Mouse (Mus musculus) neural tube, embryonic 11.5 days (tissue): ENCODE data around the gene Car6. TPM values are rescaled to one million over a fixed set of nuclear protein-coding genes. Genes with fewer than 3 reads are reported as not detected.

Source experiments
- ATAC-seq: fragments of 200-750 bp; cut with Nextera tagmentation; 2 replicates; pipeline ENCODE4 v1.8.0; 2017; ENCODE audit warnings: moderate number of reproducible peaks, mild to moderate bottlenecking, moderate TSS enrichment, moderate library complexity; ENCODE audit not compliant: insufficient read depth, low FRiP score, low TSS enrichment
- DNase-seq: peaks from one replicate; pipeline ENCODE4 v3.0.0-alpha.2; 2015; ENCODE audit warnings: low spot score
- H3K27ac ChIP-seq: fragments of 300-500 bp; sonication (generic); 2 replicates; pipeline ENCODE4 v1.5.1; 2014; ENCODE audit warnings: low read depth, mild to moderate bottlenecking, low read length
- H3K27me3 ChIP-seq: fragments of 300-500 bp; sonication (generic); 2 replicates; pipeline ENCODE4 v1.6.1; 2014; ENCODE audit warnings: mild to moderate bottlenecking, low read length, mixed read lengths; ENCODE audit not compliant: control insufficient read depth, insufficient read depth
- H3K36me3 ChIP-seq: fragments of 300-500 bp; sonication (generic); 2 replicates; pipeline ENCODE4 v1.6.1; 2014; ENCODE audit warnings: mild to moderate bottlenecking, low read length, moderate library complexity, mixed read lengths; ENCODE audit not compliant: control insufficient read depth, insufficient read depth
- H3K4me1 ChIP-seq: fragments of 300-500 bp; sonication (generic); 2 replicates; pipeline ENCODE4 v1.6.1; 2014; ENCODE audit warnings: low read length, mixed read lengths; ENCODE audit not compliant: control insufficient read depth, insufficient read depth
- H3K4me2 ChIP-seq: fragments of 300-500 bp; sonication (generic); 2 replicates; pipeline ENCODE4 v1.6.1; 2014; ENCODE audit warnings: low read depth, mild to moderate bottlenecking, moderate library complexity
- H3K4me3 ChIP-seq: fragments of 300-500 bp; sonication (generic); 2 replicates; pipeline ENCODE4 v1.5.1; 2014; ENCODE audit warnings: low read depth, low read length
- H3K9ac ChIP-seq: fragments of 300-500 bp; sonication (generic); 2 replicates; pipeline ENCODE4 v1.6.1; 2014; ENCODE audit warnings: mild to moderate bottlenecking, low read length
- H3K9me3 ChIP-seq: fragments of 300-500 bp; sonication (generic); 2 replicates; pipeline ENCODE4 v1.6.1; 2016; ENCODE audit warnings: low read length; ENCODE audit not compliant: control insufficient read depth
- WGBS: fragments of 180-500 bp; shearing (Covaris S2); extraction: QIAGEN DNeasy Blood & Tissue Kit; methylation state at CpG from one replicate; pipeline ENCODE4 v1.1.7; 2014; 5-methylcytosine and 5-hydroxymethylcytosine counted together
- polyA plus RNA-seq: library from polyadenylated mRNA; unstranded; fragments of >200 nt; fragmentation: Nextera tagmentation; extraction: Ambion mirVana; gene quantifications from 2 replicates; pipeline ENCODE4 v1.2.1, GENCODE M21; 2014

The Car6 gene
- polyA plus RNA-seq, 1 experiment from 2014 or later: not detected

DNA sequence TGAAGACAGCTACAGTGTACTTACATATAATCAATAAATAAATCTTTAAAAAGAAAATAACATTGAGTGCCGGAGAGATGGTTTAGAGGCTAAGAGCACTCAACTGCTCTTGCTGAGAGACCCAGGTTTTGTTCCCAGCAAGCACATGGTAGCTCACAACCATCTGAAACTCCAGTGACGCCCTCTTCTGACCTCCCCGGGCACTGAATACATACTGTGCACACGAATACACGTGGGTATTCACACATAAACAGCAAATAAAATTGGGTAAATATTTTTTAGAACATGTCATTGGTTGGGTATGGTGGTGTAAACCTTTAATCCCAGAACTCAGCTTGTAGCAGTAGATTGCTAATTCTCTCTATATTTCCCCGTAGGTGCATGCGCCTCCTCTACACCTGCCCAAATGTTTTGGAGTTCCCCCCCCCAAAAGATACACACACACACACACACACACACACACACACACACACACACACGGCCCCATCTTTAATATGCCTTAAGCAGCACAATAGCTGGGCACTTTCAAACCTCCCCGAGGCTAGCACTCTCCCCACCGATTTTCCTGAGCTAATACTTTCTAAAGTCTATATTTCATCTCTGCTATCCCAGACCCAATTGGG, 10.9 kb upstream of the Car6 start:
- Histone ChIP-seq H3K4me2 (peak overlapping the region; percentile 43), H3K9me3 (no peaks in the 10 kb centered on the region), H3K36me3 (no peaks in the 10 kb centered on the region), H3K4me3 (peak overlapping the region; percentile 29), H3K4me1 (no peaks in the 10 kb centered on the region), H3K9ac (no peak overlapping the region), H3K27ac (no peak overlapping the region), H3K27me3 (no peaks in the 10 kb centered on the region)
- DNase-seq (no peak), ATAC-seq (peak; percentile 20; the same call in 1 of the 2 replicates)
- 56% methylated on average over 10 of the region's 10 CpGs for WGBS

DNA sequence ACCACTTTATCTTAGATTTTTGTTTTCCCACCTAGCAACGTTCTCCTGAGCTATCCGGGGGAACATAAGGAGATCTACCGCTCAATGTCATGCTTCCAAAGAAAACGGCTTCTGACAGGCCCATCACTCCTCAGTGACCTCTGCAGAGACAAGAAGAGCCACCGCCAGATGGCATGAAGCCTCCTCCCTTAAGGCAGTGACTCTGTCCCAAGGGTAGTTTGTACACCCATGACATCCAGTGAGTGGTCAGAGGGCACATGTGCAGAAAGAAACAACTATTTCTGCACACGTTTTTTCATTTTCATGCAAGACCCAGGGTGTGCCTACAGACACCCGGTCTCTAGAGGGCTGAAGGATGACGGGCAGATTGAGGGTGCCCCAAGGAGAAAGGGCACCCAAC, 9.2 kb upstream of the Car6 start:
- Histone ChIP-seq H3K27me3 (no peaks in the 10 kb centered on the region), H3K36me3 (no peaks in the 10 kb centered on the region), H3K4me3 (no peak overlapping the region), H3K4me1 (no peaks in the 10 kb centered on the region), H3K9me3 (no peaks in the 10 kb centered on the region), H3K9ac (no peak overlapping the region), H3K4me2 (no peak overlapping the region), H3K27ac (no peak overlapping the region)
- no peak for DNase-seq
- ATAC-seq: no peak
- 74% methylated on average over 8 of the region's 8 CpGs for WGBS

DNA sequence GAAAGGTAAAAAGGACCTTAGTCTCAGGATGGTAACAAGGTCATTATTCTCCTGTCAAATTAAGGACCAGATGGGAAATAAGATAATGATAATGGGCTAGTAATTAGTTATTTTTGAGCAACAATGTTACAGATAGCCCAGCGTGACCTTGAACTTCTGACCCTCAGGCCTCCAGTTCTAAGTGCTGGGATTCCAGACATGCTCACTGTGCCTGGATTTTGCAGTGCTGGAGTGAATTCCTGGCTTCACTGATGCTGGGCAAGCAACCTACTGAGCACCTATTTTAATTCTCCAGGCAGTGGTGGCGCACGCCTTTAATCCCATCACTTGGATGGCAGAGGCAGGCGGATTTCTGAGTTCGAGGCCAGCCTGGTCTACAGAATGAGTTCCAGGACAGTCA, 8.6 kb upstream of the Car6 start:
- H3K27me3 ChIP-seq: no peaks in the 10 kb centered on the region
- H3K4me1 ChIP-seq: no peaks in the 10 kb centered on the region
- no peak overlapping the region for H3K27ac ChIP-seq
- no peak for ATAC-seq
- WGBS: 91% methylated on average over 5 of the region's 5 CpGs
- H3K36me3 ChIP-seq: no peaks in the 10 kb centered on the region
- no peak overlapping the region for H3K9ac ChIP-seq
- H3K4me3 ChIP-seq: no peak overlapping the region
- no peaks in the 10 kb centered on the region for H3K9me3 ChIP-seq
- no peak overlapping the region for H3K4me2 ChIP-seq
- no peak for DNase-seq

DNA sequence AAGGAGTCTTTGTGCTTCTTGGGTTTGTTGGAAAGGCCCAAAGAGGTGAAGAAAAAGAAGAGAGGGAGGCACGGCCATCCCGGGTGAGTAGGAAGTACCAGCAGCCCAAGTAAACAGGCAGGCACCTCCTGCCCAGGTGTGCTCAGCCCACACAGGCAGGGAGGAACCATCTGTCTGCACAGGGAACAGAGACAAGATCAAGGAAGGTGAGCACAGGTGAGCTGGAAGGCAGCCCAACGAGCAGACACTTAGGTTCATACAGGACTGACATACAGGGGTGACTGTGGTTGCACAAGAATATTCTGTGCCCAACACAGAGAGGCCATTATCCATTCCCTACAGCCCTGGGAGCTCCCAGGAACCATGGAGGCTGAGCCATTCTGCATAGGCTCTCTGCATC, 3.7 kb upstream of the Car6 start:
- H3K9me3 ChIP-seq: no peaks in the 10 kb centered on the region
- no peaks in the 10 kb centered on the region for H3K36me3 ChIP-seq
- H3K27me3 ChIP-seq: no peaks in the 10 kb centered on the region
- H3K9ac ChIP-seq: no peak overlapping the region
- no peaks in the 10 kb centered on the region for H3K4me1 ChIP-seq
- ATAC-seq (no peak), DNase-seq (no peak)
- WGBS: 88% methylated on average over 3 of the region's 3 CpGs
- H3K4me2 ChIP-seq: no peak overlapping the region
- no peak overlapping the region for H3K27ac ChIP-seq
- H3K4me3 ChIP-seq: no peak overlapping the region

DNA sequence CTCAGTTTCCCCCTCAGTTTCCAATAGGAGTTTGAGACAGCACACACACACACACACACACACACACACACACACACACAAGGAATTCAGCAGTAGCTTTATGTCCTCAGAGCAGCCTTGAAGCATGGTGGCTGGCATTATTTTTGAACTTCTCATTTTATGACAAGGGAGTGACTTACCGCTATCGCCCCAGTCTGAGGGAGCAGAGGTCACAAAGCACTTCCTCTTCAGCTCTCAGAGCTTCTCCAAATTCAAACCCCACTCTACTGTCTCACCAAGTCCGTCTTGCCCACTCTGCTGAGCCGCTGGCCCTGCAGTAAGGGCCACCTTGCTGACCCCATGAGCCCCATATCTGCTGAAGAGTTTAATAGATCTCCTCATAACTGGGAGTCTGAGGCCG, 1.6 kb upstream of the Car6 start:
- Histone ChIP-seq H3K4me1 (no peaks in the 10 kb centered on the region), H3K4me3 (no peak overlapping the region), H3K9me3 (no peaks in the 10 kb centered on the region), H3K27ac (no peak overlapping the region), H3K9ac (no peak overlapping the region), H3K27me3 (no peaks in the 10 kb centered on the region), H3K4me2 (no peak overlapping the region), H3K36me3 (no peaks in the 10 kb centered on the region)
- ATAC-seq (no peak), DNase-seq (no peak)
- 88% methylated on average over 5 of the region's 5 CpGs for WGBS

DNA sequence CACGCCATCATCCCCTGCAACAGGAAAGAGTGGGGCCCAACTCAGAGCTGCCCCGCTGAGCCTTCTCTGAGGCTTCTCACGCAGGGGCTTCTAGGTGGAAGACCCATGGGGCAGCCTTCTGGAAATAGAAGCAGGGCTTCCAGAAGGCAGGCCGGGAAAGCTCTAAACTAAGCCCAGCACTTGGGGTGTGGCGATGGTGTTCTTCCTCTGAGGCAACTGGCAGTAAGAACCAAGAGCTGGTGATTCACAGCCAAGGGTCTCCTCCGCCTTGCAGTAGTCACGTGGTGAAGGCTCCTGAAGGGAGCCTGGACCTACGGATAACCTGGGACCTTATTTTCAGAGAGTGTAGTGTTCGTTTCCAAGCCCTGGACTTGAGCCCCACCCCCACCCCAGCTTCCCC, 2.9 kb downstream of the Car6 start:
- DNase-seq (no peak), ATAC-seq (no peak)
- Histone ChIP-seq H3K4me1 (no peaks in the 10 kb centered on the region), H3K36me3 (no peaks in the 10 kb centered on the region), H3K4me3 (no peak overlapping the region), H3K27ac (no peak overlapping the region), H3K4me2 (no peak overlapping the region), H3K9ac (no peak overlapping the region), H3K27me3 (no peaks in the 10 kb centered on the region), H3K9me3 (no peaks in the 10 kb centered on the region)
- WGBS: 74% methylated on average over 9 of the region's 9 CpGs

DNA sequence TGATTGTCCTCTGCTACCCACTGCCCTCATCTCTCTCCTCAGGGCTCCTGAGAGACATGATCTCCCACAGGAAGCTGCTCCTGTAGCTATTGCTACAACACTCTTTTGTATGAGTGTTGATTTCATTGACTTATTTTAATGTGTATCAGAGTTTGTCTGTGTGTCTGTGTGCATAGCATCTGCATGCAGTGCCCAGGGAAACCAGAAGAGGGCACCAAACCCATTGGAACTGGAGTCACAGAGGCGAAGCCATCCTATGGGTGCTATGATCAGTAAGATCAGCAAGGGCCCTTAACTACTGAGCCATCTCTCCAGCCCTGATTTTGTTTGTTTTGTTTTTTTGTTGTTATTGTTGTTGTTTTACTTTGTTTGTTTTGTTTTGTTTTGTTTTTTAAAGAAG, 7.2 kb downstream of the Car6 start:
- peak; percentile 62 for DNase-seq

DNA sequence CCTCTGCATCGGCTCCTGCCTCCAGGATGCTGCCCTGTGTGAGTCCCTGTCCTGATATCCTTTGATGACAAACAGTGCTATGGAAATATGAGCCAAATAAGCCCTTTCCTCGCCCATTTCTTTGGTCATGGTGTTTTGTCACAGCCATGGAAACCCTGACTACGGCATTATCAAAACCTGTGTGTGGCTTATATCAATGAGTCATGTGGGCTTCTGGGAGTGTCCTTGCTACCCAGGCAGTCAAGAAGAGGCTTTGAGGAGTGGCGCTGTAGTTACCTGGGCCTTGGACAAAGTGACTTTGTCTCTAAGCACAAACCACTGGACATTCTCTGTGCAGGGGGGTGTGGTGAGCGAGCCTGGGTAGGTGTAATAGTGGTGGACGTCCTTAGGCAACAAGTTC, 8.9 kb downstream of the Car6 start:
- H3K36me3 ChIP-seq: no peaks in the 10 kb centered on the region
- H3K27ac ChIP-seq: no peak overlapping the region
- H3K4me2 ChIP-seq: no peak overlapping the region
- H3K9ac ChIP-seq: no peak overlapping the region
- no peaks in the 10 kb centered on the region for H3K9me3 ChIP-seq
- no peak overlapping the region for H3K4me3 ChIP-seq
- no peaks in the 10 kb centered on the region for H3K4me1 ChIP-seq
- DNase-seq (no peak), ATAC-seq (no peak)
- no peaks in the 10 kb centered on the region for H3K27me3 ChIP-seq
- WGBS: 86% methylated on average over 6 of the region's 6 CpGs

More for the DNA sequence above, 7.2 kb downstream of the Car6 start:
- Histone ChIP-seq H3K36me3 (no peaks in the 10 kb centered on the region), H3K4me2 (no peak overlapping the region), H3K27me3 (no peaks in the 10 kb centered on the region), H3K4me3 (no peak overlapping the region), H3K27ac (no peak overlapping the region), H3K9me3 (no peaks in the 10 kb centered on the region), H3K4me1 (no peaks in the 10 kb centered on the region), H3K9ac (no peak overlapping the region)
- no peak for ATAC-seq
- WGBS: 38% methylated on average over 1 of the region's 1 CpGs

DNA sequence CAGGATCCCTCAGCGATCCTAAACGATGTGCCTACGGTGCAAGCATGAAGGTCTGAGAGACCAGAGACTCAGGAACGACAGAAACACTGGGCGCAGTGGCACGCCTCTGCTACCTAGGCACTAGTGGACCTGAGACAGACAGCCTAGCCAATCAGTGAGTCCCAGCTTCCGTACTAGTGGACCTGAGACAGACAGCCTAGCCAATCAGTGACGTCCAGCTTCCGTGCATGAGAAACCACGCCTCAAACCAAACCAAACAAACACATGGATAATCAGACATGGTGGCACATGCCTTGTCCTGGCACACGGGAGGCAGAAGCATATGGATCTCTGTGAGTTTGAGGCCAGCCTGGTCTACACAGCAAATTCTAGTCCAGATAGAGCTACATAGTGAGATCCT, 12.9 kb downstream of the Car6 start:
- WGBS: 46% methylated on average over 11 of the region's 11 CpGs
- H3K4me2 ChIP-seq: no peak overlapping the region
- H3K36me3 ChIP-seq: no peaks in the 10 kb centered on the region
- DNase-seq (no peak), ATAC-seq (no peak)
- no peaks in the 10 kb centered on the region for H3K27me3 ChIP-seq
- H3K9me3 ChIP-seq: no peaks in the 10 kb centered on the region
- no peak overlapping the region for H3K9ac ChIP-seq
- H3K27ac ChIP-seq: no peak overlapping the region
- H3K4me3 ChIP-seq: no peak overlapping the region
- no peaks in the 10 kb centered on the region for H3K4me1 ChIP-seq
